Mouse (Mus musculus): Measurements from ENCODE around the gene Lgals3bp.

The Lgals3bp gene

GRCm38 (mm10) chr11:118401760-118402280, at the start of gene Lgals3bp:
TSS of gene Lgals3bp (minus strand) at chr11:118402092.
- no peak for DNase-seq (ENCODE audit: low spot score)

- no peak for DNase-seq (ENCODE audit: low spot score)
Measured at GRCm38 (mm10) chr11:118451211-118451610, 49.3 kb upstream of the Lgals3bp start.

- no peak for DNase-seq (ENCODE audit: low spot score)
Measured at GRCm38 (mm10) chr11:118448385-118448784, 46.5 kb upstream of the Lgals3bp start.

GRCm38 (mm10) chr11:118447346-118447745, 45.5 kb upstream of the Lgals3bp start:
- no peak for DNase-seq (ENCODE audit: low spot score)

- DNase-seq (ENCODE audit: low spot score), result peak; percentile 62
Measured at GRCm38 (mm10) chr11:118445843-118446242, 44.0 kb upstream of the Lgals3bp start.

GRCm38 (mm10) chr11:118443201-118443970, 41.5 kb upstream of the Lgals3bp start:
- peak; percentile 31 for DNase-seq (ENCODE audit: low spot score)

GRCm38 (mm10) chr11:118442691-118443090, 40.8 kb upstream of the Lgals3bp start:
- DNase-seq (ENCODE audit: low spot score), result no peak

- no peak for DNase-seq (ENCODE audit: low spot score)
Measured at GRCm38 (mm10) chr11:118438665-118439414, 36.9 kb upstream of the Lgals3bp start.

- no peak for DNase-seq (ENCODE audit: low spot score)
Measured at GRCm38 (mm10) chr11:118436471-118436935, 34.6 kb upstream of the Lgals3bp start.

- DNase-seq (ENCODE audit: low spot score), result no peak
Measured at GRCm38 (mm10) chr11:118434093-118434492, 32.2 kb upstream of the Lgals3bp start.

- DNase-seq (ENCODE audit: low spot score), result no peak
Measured at GRCm38 (mm10) chr11:118433398-118433868, 31.5 kb upstream of the Lgals3bp start.

- no peak for DNase-seq (ENCODE audit: low spot score)
Measured at GRCm38 (mm10) chr11:118431100-118431948, 29.4 kb upstream of the Lgals3bp start.

GRCm38 (mm10) chr11:118430291-118430885, 28.5 kb upstream of the Lgals3bp start:
- DNase-seq (ENCODE audit: low spot score), result no peak

GRCm38 (mm10) chr11:118428944-118429709, 27.2 kb upstream of the Lgals3bp start:
- no peak for DNase-seq (ENCODE audit: low spot score)

GRCm38 (mm10) chr11:118428460-118428868, 26.6 kb upstream of the Lgals3bp start:
- no peak for DNase-seq (ENCODE audit: low spot score)

GRCm38 (mm10) chr11:118427986-118428385, 26.1 kb upstream of the Lgals3bp start, which contains the start of gene C1qtnf1:
TSS of gene C1qtnf1 (plus strand) at chr11:118428203.
- no peak for DNase-seq (ENCODE audit: low spot score)

- DNase-seq (ENCODE audit: low spot score), result no peak
Measured at GRCm38 (mm10) chr11:118427266-118427779, 25.4 kb upstream of the Lgals3bp start.

- no peak for DNase-seq (ENCODE audit: low spot score)
Measured at GRCm38 (mm10) chr11:118426765-118427164, 24.9 kb upstream of the Lgals3bp start.

- no peak for DNase-seq (ENCODE audit: low spot score)
Measured at GRCm38 (mm10) chr11:118424621-118425335, 22.9 kb upstream of the Lgals3bp start.
